Mouse (Mus musculus) hindbrain, postnatal 0 days (tissue): ENCODE measurements around the gene Lrrn4. TPM values are rescaled to one million over a fixed set of nuclear protein-coding genes. Genes with fewer than 3 reads are reported as not detected.
A peak's percentile ranks its signal among the peaks of the same experiment; 100 is the strongest.

Experiments used
- ATAC-seq: fragments of 200-750 bp; cut with Nextera tagmentation; 2 replicates; pipeline ENCODE4 v1.8.0; 2017; ENCODE audit warnings: mild to moderate bottlenecking, moderate TSS enrichment, moderate library complexity
- DNase-seq: peaks from one replicate; pipeline ENCODE4 v3.0.0-alpha.2; 2015; ENCODE audit warnings: low spot score
- H3K27ac ChIP-seq: fragments of 300-500 bp; sonication (generic); 2 replicates; pipeline ENCODE4 v1.5.1; 2014; ENCODE audit warnings: mild to moderate bottlenecking
- H3K27me3 ChIP-seq: fragments of 300-500 bp; sonication (generic); 2 replicates; pipeline ENCODE4 v1.6.1; 2014; ENCODE audit warnings: low read length, mixed read lengths; ENCODE audit not compliant: insufficient read depth
- H3K36me3 ChIP-seq: fragments of 300-500 bp; sonication (generic); 2 replicates; pipeline ENCODE4 v1.6.1; 2014; ENCODE audit warnings: low read length, mixed read lengths; ENCODE audit not compliant: insufficient read depth
- H3K4me1 ChIP-seq: fragments of 300-500 bp; sonication (generic); 2 replicates; pipeline ENCODE4 v1.6.1; 2014; ENCODE audit warnings: antibody characterized with exemption, low read length, mixed read lengths; ENCODE audit not compliant: insufficient read depth
- H3K4me2 ChIP-seq: fragments of 300-500 bp; sonication (generic); 2 replicates; pipeline ENCODE4 v1.6.1; 2014; ENCODE audit warnings: low read depth, mild to moderate bottlenecking, low read length, moderate library complexity, mixed read lengths
- H3K4me3 ChIP-seq: fragments of 300-500 bp; sonication (generic); 2 replicates; pipeline ENCODE4 v1.5.1; 2014; ENCODE audit warnings: low read length
- H3K9ac ChIP-seq: fragments of 300-500 bp; sonication (generic); replicated peaks from 2 replicates; pipeline ENCODE4 v1.6.1; 2014; ENCODE audit warnings: mild to moderate bottlenecking, low read length, moderate library complexity, mixed read lengths
- H3K9me3 ChIP-seq: fragments of 300-500 bp; sonication (generic); 2 replicates; pipeline ENCODE4 v1.6.1; 2016; ENCODE audit warnings: low read length, mixed read lengths
- CTCF ChIP-seq: IDR thresholded peaks from 2 replicates; pipeline ENCODE4 v1.5.1; 2016; ENCODE audit warnings: antibody characterized with exemption, control low read depth, low read depth
- WGBS: fragments of 180-500 bp; shearing (Covaris S2); extraction: QIAGEN DNeasy Blood & Tissue Kit; methylation state at CpG from one replicate; pipeline ENCODE4 v1.1.7; 2014; 5-methylcytosine and 5-hydroxymethylcytosine counted together
- polyA plus RNA-seq: library from polyadenylated mRNA; unstranded; fragments of >200 nt; fragmentation: Nextera tagmentation; extraction: Ambion mirVana; gene quantifications from 2 replicates; pipeline ENCODE4 v1.2.1, GENCODE M21; 2015
- total RNA-seq: library from RNA; depleted of rRNA; stranded (reverse); fragments of >200 nt; gene quantifications from 2 replicates; pipeline ENCODE4 v1.2.3, GENCODE M21; 2014

The Lrrn4 gene
- total and polyA plus RNA-seq, 2 experiments from 2014 or later, result 0.64 to 1.7 TPM

DNA sequence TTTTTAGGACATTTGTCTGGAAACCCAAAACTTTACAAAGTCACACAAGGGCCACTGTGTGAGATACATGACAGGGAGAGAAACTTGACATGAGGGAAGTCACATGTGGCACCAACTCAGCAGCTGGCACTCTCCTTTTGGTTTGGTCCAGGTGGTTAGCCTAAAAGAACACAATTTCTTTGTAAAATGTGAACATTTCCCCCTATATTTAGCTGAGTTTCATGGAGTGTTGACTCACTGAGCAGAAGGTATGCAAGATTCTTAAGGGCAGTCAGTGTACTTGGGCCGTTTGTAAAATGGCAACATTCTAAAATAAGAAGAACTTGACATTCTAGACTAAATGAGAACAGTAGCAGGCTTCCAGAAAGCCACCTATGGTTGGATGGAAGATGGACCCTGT, 34.1 kb upstream of the Lrrn4 start:
- Histone ChIP-seq H3K36me3 (no peaks in the 10 kb centered on the region), H3K4me2 (no peak overlapping the region), H3K4me3 (no peak overlapping the region), H3K9me3 (no peaks in the 10 kb centered on the region), H3K27me3 (no peaks in the 10 kb centered on the region), H3K9ac (no peak overlapping the region), H3K27ac (no peak overlapping the region), H3K4me1 (no peaks in the 10 kb centered on the region)
- no peak for ATAC-seq
- no peak for TF ChIP-seq CTCF
- no peak for DNase-seq
- 70% methylated on average over 1 of the region's 1 CpGs for WGBS

DNA sequence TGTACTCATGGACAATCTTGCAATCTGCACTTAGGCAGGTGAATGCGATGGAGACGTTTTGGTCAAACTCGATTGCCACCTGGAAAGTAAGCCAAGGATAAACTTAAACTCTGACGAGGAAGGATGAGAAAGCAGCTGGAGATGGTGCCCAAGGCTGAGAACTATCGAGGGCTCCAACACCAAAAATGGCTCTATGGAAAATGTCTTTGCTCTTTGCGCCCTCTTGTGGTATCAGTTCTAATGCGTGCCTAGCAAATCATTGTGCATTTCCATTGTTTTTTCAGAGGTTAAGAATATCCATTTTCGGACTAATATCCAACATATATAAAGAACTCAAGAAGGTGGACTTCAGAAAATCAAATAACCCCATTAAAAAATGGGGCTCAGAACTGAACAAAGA, 26.1 kb upstream of the Lrrn4 start:
- Histone ChIP-seq H3K9me3 (no peaks in the 10 kb centered on the region), H3K4me2 (no peak overlapping the region), H3K27ac (no peak overlapping the region), H3K27me3 (no peaks in the 10 kb centered on the region), H3K9ac (no peak overlapping the region), H3K4me1 (no peaks in the 10 kb centered on the region), H3K4me3 (no peak overlapping the region), H3K36me3 (no peaks in the 10 kb centered on the region)
- TF ChIP-seq CTCF, result peak; percentile 57
- 27% methylated on average over 8 of the region's 8 CpGs for WGBS
- DNase-seq (peak; percentile 54), ATAC-seq (no peak)

DNA sequence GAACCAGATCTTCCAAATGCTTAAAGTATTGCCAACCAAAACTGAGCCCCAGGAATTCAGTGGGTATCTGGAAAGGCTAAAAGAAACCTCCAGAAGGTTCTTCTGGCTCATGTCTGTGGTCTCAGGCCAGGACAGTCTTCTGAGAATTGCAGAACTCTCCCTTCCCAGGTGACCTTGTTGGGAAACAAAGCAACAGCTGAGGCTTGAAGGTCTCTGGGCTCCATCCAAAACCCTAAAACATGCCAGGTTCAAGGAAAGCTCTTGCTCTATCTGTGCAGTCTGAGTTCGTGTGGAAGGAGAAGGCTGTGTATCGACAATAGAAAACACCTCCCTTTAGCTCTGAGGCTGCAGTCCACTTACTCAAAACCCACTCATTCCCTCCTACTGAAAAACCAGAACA, 24.3 kb upstream of the Lrrn4 start:
- ATAC-seq (no peak), DNase-seq (no peak)
- WGBS, result 69% methylated on average over 2 of the region's 2 CpGs
- Histone ChIP-seq H3K36me3 (no peaks in the 10 kb centered on the region), H3K27ac (no peak overlapping the region), H3K9me3 (no peaks in the 10 kb centered on the region), H3K9ac (no peak overlapping the region), H3K4me2 (no peak overlapping the region), H3K4me3 (no peak overlapping the region), H3K27me3 (no peaks in the 10 kb centered on the region), H3K4me1 (no peaks in the 10 kb centered on the region)
- TF ChIP-seq CTCF, result no peak

- Histone ChIP-seq H3K27me3 (no peaks in the 10 kb centered on the region), H3K4me3 (no peak overlapping the region), H3K9me3 (no peaks in the 10 kb centered on the region), H3K4me1 (no peaks in the 10 kb centered on the region), H3K9ac (no peak overlapping the region), H3K4me2 (no peak overlapping the region), H3K36me3 (no peaks in the 10 kb centered on the region), H3K27ac (no peak overlapping the region)
- DNase-seq (peak; percentile 85), ATAC-seq (peak; percentile 40; the same call in 1 of the 2 replicates)
- 38% methylated on average over 3 of the region's 3 CpGs for WGBS
- peak; percentile 76 for TF ChIP-seq CTCF
Measured at GRCm38 (mm10) chr2:132903498-132903897, 22.8 kb upstream of the Lrrn4 start.

- peak; percentile 13 for DNase-seq
- Histone ChIP-seq H3K9me3 (no peaks in the 10 kb centered on the region), H3K4me2 (no peak overlapping the region), H3K36me3 (no peaks in the 10 kb centered on the region), H3K27ac (no peak overlapping the region), H3K9ac (no peak overlapping the region), H3K4me3 (no peak overlapping the region), H3K4me1 (no peaks in the 10 kb centered on the region), H3K27me3 (no peaks in the 10 kb centered on the region)
- 41% methylated on average over 4 of the region's 4 CpGs for WGBS
- 0 out of 2 replicates have a peak, but pooled peaks have one; percentile 24 for ATAC-seq
- TF ChIP-seq CTCF, result no peak
Measured at GRCm38 (mm10) chr2:132902056-132902455, 21.4 kb upstream of the Lrrn4 start.

- no peak for ATAC-seq
- DNase-seq, result no peak
- Histone ChIP-seq H3K36me3 (no peaks in the 10 kb centered on the region), H3K9ac (no peak overlapping the region), H3K9me3 (no peaks in the 10 kb centered on the region), H3K4me3 (no peak overlapping the region), H3K27ac (no peak overlapping the region), H3K27me3 (no peaks in the 10 kb centered on the region), H3K4me2 (no peak overlapping the region), H3K4me1 (no peaks in the 10 kb centered on the region)
- TF ChIP-seq CTCF, result no peak
- WGBS, result 65% methylated on average over 4 of the region's 4 CpGs
Measured at GRCm38 (mm10) chr2:132901636-132902035, 20.9 kb upstream of the Lrrn4 start.

GRCm38 (mm10) chr2:132900596-132900995, 19.9 kb upstream of the Lrrn4 start:
- H3K4me2 ChIP-seq, result no peak overlapping the region
- ATAC-seq, result no peak
- 70% methylated on average over 1 of the region's 1 CpGs for WGBS
- no peak overlapping the region for H3K9ac ChIP-seq
- H3K36me3 ChIP-seq, result no peaks in the 10 kb centered on the region
- no peak overlapping the region for H3K27ac ChIP-seq
- no peaks in the 10 kb centered on the region for H3K9me3 ChIP-seq
- TF ChIP-seq CTCF, result no peak
- H3K27me3 ChIP-seq, result no peaks in the 10 kb centered on the region
- H3K4me3 ChIP-seq, result no peak overlapping the region
- DNase-seq, result no peak
- H3K4me1 ChIP-seq, result no peaks in the 10 kb centered on the region
